ENCODE assay signal across 19 mouse cellular contexts in genomic region chr10:58356460-58356859, GRCm38 (mm10).
"Had no signal": no experiment of that assay in that cellular context is flagged by ENCODE, and none has a peak within 500 bp of the region (broad histone marks: within the 10 kb centered on the region; RNA-seq: fewer than 3 reads in every experiment).

No protein-coding gene starts in this region.

- H3K27me3 ChIP-seq: kidney, embryonic 15.5 days; liver, embryonic 15.5 days; lung, embryonic 15.5 days; midbrain, embryonic 12.5 days; midbrain, embryonic 15.5 days; neural tube, embryonic 12.5 days; neural tube, embryonic 15.5 days had no signal

- H3K4me3 ChIP-seq: kidney, embryonic 15.5 days; left cerebral cortex, adult 2 months; liver, embryonic 15.5 days; lung, embryonic 15.5 days; midbrain, embryonic 12.5 days; midbrain, embryonic 15.5 days; neural tube, embryonic 12.5 days; neural tube, embryonic 15.5 days had no signal

- H3K4me2 ChIP-seq: kidney, embryonic 15.5 days; liver, embryonic 15.5 days; lung, embryonic 15.5 days; midbrain, embryonic 12.5 days; midbrain, embryonic 15.5 days; neural tube, embryonic 12.5 days; neural tube, embryonic 15.5 days had no signal

- H3K9me3 ChIP-seq: kidney, embryonic 15.5 days; liver, embryonic 15.5 days; lung, embryonic 15.5 days; midbrain, embryonic 12.5 days; midbrain, embryonic 15.5 days; neural tube, embryonic 12.5 days; neural tube, embryonic 15.5 days had no signal

- H3K9ac ChIP-seq: kidney, embryonic 15.5 days; liver, embryonic 15.5 days; lung, embryonic 15.5 days; midbrain, embryonic 12.5 days; midbrain, embryonic 15.5 days; neural tube, embryonic 12.5 days; neural tube, embryonic 15.5 days had no signal

- H3K4me1 ChIP-seq: midbrain, embryonic 15.5 days; neural tube, embryonic 12.5 days; neural tube, embryonic 15.5 days had no signal

- H3K27ac ChIP-seq: kidney, embryonic 15.5 days; left cerebral cortex, adult 2 months; liver, embryonic 15.5 days; lung, embryonic 15.5 days; midbrain, embryonic 12.5 days; midbrain, embryonic 15.5 days; neural tube, embryonic 12.5 days; neural tube, embryonic 15.5 days had no signal

- ATAC-seq: midbrain, embryonic 15.5 days had no signal

- DNase-seq: kidney, adult 11 months; kidney, adult 8-10 months; kidney, postnatal 10 days; kidney, postnatal 36 days; layer of hippocampus, postnatal 36 days; lung, adult 18-20 months; lung, postnatal 10 days; lung, postnatal 36 days; right cerebral cortex, adult 18-20 months; right cerebral cortex, postnatal 25 days; spleen, adult 18-20 months had no signal

- H3K36me3 ChIP-seq: kidney, embryonic 15.5 days; midbrain, embryonic 12.5 days; midbrain, embryonic 15.5 days; neural tube, embryonic 12.5 days had no signal
